Mouse (Mus musculus) kidney, adult 2 months (tissue): ENCODE results near the gene Mindy4.

Experiments
- CTCF ChIP-seq: fragments of 200-500 bp; conservative IDR thresholded peaks from 2 replicates; pipeline ENCODE4 v1.5.1; 2011; ENCODE audit warnings: low read depth, mild to moderate bottlenecking, control low read depth, low read length, moderate library complexity, mixed read lengths; ENCODE audit not compliant: insufficient read depth, insufficient read length
- POLR2A ChIP-seq: fragments of 200-500 bp; IDR thresholded peaks from one replicate; pipeline ENCODE4 v1.6.1; 2011; ENCODE audit warnings: low read depth, low read length, control low read depth

DNA sequence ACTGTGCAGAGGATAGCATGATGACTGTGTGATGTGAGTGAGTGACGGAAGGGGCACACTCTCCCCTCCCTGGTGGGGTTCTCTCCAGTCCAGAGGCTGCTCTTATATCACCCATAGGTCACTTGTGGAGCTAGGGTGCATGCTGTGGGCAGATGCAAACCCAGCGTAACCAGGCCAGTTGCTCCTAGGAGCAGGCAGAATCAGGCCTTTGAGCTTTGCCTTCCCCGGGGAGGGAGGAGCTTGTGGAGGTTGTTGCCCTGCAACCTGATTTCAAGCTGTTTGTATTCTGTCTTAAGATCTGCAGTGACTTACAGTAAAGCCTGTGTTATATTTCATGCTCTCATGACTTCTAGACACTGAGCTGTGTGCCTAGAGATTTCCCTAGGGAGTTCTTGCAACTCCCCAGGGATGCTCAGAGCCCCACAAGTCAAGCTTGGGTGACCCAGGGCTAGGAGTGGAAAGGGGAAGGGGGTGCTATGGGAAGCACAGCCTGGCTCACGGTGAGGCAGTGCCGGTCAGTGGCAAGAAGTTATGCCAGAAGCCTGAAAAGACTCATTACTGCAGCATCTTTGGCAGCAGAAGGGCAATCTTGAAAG lies 84.9 kb downstream of the Mindy4 start:
- TF ChIP-seq POLR2A (no peak), CTCF (no peak)
